Mouse (Mus musculus): Measurements from ENCODE around the gene Onecut1. TPM values are rescaled to one million over a fixed set of nuclear protein-coding genes. Genes with fewer than 3 reads are reported as not detected.

Onecut1 gene
- total and polyA plus RNA-seq, 3 experiments, result not detected

GRCm38 (mm10) chr9:74911919-74912318, 50.2 kb downstream of the Onecut1 start:
- Histone ChIP-seq H3K9ac (ENCODE audit: insufficient read depth, low read depth) (no peak overlapping the region), H3K4me2 (ENCODE audit: insufficient read depth, low read depth, poor library complexity, severe bottlenecking) (no peak overlapping the region), H3K79me2 (replicated peaks; ENCODE audit: control insufficient read depth, extremely low read depth, insufficient read depth, poor library complexity, severe bottlenecking) (no peaks in the 10 kb centered on the region), H3K4me3 (replicated peaks in 1 of 3; ENCODE audit: low read depth in 2 of 3, low read length in 2 of 3, poor library complexity in 1 of 3) (no peak overlapping the region), H3K27ac (ENCODE audit: insufficient read depth, low read depth) (no peak overlapping the region), H3K9me3 (replicated peaks; ENCODE audit: low read length) (no peaks in the 10 kb centered on the region), H3K27me3 (replicated peaks) (no peaks in the 10 kb centered on the region), H3K36me3 (replicated peaks in 1 of 2; ENCODE audit: control insufficient read depth in 1 of 2, insufficient read depth in 1 of 2, low read length in 1 of 2) (no peaks in the 10 kb centered on the region), H3K4me1 (ENCODE audit: control insufficient read depth in 1 of 2, insufficient read depth in 2 of 2) (peaks cover 15 to 17% of the 10 kb centered on the region in 2 experiments)
- TF ChIP-seq TCF12 (IDR thresholded peaks at IDR 0.05; ENCODE audit: low read depth, low read length) (no peak), MYC (IDR thresholded peaks at IDR 0.05; ENCODE audit: low read depth, low read length) (no peak), IRF4 (IDR thresholded peaks at IDR 0.05; ENCODE audit: low read depth, low read length) (no peak), GABPA (IDR thresholded peaks at IDR 0.05; ENCODE audit: insufficient replicate concordance, low read depth, low read length) (no peak), RCOR1 (conservative IDR thresholded peaks at IDR 0.05; ENCODE audit: low read depth, low read length) (no peak), ETS1 (conservative IDR thresholded peaks at IDR 0.05; ENCODE audit: low read depth, low read length) (no peak), MAFK (IDR thresholded peaks at IDR 0.05; ENCODE audit: insufficient replicate concordance, low read length) (no peak), UBTF (IDR thresholded peaks at IDR 0.05; ENCODE audit: low read depth, low read length) (no peak), ZMIZ1 (IDR thresholded peaks at IDR 0.05; ENCODE audit: low read depth, low read length) (no peak), PAX5 (IDR thresholded peaks at IDR 0.05; ENCODE audit: low read length) (no peak), MAX (IDR thresholded peaks at IDR 0.05; ENCODE audit: low read length) (no peak), NELFE (IDR thresholded peaks at IDR 0.05; ENCODE audit: low read depth, low read length) (no peak), JUND (conservative IDR thresholded peaks at IDR 0.05; ENCODE audit: low read depth, low read length) (no peak), CTCF (conservative IDR thresholded peaks at IDR 0.05 in 1 of 2, IDR thresholded peaks at IDR 0.05 in 1 of 2; ENCODE audit: low read depth in 2 of 2, low read length in 2 of 2) (no peak), ZC3H11A (IDR thresholded peaks at IDR 0.05; ENCODE audit: low read depth, low read length) (no peak)
- in situ Hi-C loops (cut with MboI; ENCODE audit: low pct_ligation_motif_present, low pct_unique_long_range_greater_than_20kb, low sequenced_read_pairs) (no loop called here), dilution Hi-C loops (cut with MboI; ENCODE audit: extremely low pct_ligation_motif_present, extremely low pct_unique_long_range_greater_than_20kb, low sequenced_read_pairs) (no loop called here)
- no peak for DNase-seq (ENCODE audit: extremely low read depth)

GRCm38 (mm10) chr9:74912619-74913376, 51.1 kb downstream of the Onecut1 start:
- Histone ChIP-seq H3K4me3 (replicated peaks in 1 of 3; ENCODE audit: low read depth in 2 of 3, low read length in 2 of 3, poor library complexity in 1 of 3) (no peak overlapping the region), H3K4me2 (ENCODE audit: insufficient read depth, low read depth, poor library complexity, severe bottlenecking) (no peak overlapping the region), H3K4me1 (ENCODE audit: control insufficient read depth in 1 of 2, insufficient read depth in 2 of 2) (peaks cover 11 to 14% of the 10 kb centered on the region in 2 experiments; a peak in 3 of 4 replicates), H3K9ac (ENCODE audit: insufficient read depth, low read depth) (no peak overlapping the region), H3K9me3 (replicated peaks; ENCODE audit: low read length) (peaks cover 8% of the 10 kb centered on the region), H3K79me2 (replicated peaks; ENCODE audit: control insufficient read depth, extremely low read depth, insufficient read depth, poor library complexity, severe bottlenecking) (no peaks in the 10 kb centered on the region), H3K36me3 (replicated peaks in 1 of 2; ENCODE audit: control insufficient read depth in 1 of 2, insufficient read depth in 1 of 2, low read length in 1 of 2) (no peaks in the 10 kb centered on the region), H3K27me3 (replicated peaks) (no peaks in the 10 kb centered on the region), H3K27ac (ENCODE audit: insufficient read depth, low read depth) (no peak overlapping the region)
- in situ Hi-C loops (cut with MboI; ENCODE audit: low pct_ligation_motif_present, low pct_unique_long_range_greater_than_20kb, low sequenced_read_pairs) (no loop called here), dilution Hi-C loops (cut with MboI; ENCODE audit: extremely low pct_ligation_motif_present, extremely low pct_unique_long_range_greater_than_20kb, low sequenced_read_pairs) (no loop called here)
- TF ChIP-seq JUN (IDR thresholded peaks at IDR 0.05; ENCODE audit: insufficient read depth, low read depth, low read length) (no peak), TCF12 (IDR thresholded peaks at IDR 0.05; ENCODE audit: low read depth, low read length) (peak; percentile 39; the same call in 1 of the 2 replicates), BHLHE40 (IDR thresholded peaks at IDR 0.05; ENCODE audit: low read depth, low read length) (peak; percentile 5; the same call in 1 of the 2 replicates)
- DNase-seq (ENCODE audit: extremely low read depth), result no peak
